Mouse (Mus musculus) kidney, adult 18-20 months (tissue): ENCODE measurements around the gene Lyz2.
"Not testable (repeated sequence)": the region's sequence is repeated elsewhere in the genome, so short reads cannot be mapped to it uniquely, and the experiment has no call there.

Experiments
- DNase-seq: peaks from one replicate; pipeline ENCODE4 v3.0.0; 2021

The Lyz2 gene

DNA sequence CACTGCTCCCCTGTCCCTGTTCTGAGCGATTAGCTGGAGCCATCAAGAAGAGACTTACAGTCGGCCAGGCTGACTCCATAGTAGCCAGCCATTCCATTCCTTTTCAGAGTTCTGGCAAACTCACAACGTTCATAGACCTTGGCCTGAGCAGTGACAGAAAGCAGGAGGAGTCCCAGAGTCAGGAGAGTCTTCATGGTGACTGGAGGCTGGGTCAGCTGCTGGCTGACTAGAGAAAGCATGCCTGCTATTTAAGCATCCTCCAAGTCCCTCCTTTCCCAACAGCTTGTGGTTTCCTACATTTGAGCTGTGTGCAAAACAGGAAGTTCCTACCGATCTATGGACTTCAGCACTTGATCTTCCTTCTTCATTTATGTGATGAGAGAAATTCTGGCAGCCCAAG, at the start of gene Lyz2:
Gene Lyz2 (minus strand): TSS at position 273 of the 400 bp plus-strand sequence.
- DNase-seq, result no peak

DNA sequence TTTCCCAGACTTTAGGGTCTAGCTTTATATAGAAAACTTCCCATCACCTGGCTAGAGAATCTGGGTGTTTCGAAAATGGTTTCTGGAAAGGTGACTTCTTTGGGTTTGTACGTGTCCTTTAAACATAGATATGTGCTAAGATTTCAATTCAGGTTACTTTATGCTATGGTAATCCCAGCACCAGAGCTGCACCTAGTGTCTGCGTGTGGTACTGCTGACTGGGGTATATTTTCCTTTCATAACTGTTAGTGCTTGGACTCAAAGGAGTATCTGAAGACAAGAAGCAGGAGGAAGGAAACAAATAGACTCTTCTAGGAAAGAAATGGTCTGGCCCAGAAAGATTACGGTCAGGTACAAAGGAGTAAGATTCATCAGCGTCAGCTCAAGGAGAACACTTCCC, 48.4 kb upstream of the Lyz2 start:
- no peak for DNase-seq

DNA sequence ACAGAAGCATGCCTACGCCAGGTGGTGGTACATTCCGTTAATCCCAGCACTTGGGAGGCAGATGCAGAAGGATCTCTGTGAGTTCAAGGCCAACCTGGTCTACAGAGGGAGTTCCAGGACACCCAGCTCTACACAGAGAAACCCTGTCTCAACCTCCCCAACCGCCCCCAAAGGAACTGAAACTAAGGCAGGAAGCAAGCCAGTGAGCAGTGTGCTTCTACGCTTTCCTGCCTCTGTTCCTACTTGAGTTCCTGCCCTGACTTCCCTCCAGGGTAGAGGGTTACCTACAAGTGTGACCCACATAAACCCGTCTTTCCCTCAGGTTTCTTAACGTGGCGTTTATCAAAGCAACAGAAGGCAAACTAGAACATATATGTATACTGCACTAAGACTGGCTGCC, 41.7 kb upstream of the Lyz2 start:
- no peak for DNase-seq

DNA sequence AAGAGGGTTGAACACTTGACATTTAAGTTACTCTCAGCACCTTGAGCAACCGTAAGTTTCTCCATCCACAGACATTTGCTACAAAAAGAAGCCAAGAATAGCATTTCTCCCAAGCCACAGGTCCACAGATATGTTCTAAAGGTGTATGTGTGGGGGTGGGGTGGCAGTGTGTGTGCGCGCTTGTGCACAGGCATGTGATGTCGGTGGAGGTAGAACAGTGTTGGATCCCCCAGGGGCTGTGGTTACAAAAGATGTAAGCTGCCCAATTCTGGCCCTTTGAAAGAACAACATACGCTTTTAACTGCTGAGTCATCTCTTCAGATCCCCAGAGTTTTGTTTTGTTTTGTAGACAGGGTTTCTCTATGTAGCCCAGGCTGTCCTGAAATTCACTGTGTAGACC, 40.5 kb upstream of the Lyz2 start:
- no peak for DNase-seq

DNA sequence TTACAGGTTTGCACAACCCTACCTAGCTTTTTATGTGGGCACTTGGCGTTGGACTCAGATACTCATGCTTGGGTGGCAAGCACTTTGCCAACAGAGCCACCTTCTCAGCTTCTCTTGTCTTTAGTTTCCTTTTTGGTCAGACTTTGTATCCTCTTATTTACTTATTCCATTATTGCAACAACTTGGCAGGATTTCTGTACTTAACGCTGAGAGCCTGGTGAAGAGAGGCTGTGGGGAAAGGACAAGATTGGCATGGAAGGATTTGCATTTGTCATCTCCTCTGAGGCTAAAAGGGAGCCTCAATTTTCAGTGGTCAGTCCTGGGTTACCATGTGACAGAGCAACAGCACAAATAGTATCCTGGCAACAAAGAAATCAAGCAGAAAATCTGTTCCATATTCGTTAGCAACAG, 38.5 kb upstream of the Lyz2 start:
- DNase-seq, result no peak

DNA sequence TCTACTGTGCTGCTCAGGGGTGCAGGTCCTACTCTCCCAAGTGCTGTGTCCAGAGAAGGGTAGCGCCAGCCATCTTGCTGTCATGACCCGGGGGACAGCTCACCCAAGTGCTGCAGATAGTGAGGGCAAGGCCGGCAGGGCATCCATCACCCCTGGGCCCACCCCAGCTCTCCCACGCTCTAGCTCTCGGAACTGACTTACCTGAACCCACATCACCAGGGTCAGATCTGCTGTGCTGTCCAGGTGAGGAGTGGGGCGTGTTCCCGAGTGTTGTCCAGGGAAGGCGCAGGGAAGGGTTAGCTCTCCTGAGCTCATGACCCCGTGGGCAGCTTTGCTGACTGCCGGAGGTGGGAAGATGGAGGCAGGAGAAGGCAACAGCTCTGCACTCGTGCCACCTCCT, 34.3 kb upstream of the Lyz2 start:
- DNase-seq, result no peak

DNA sequence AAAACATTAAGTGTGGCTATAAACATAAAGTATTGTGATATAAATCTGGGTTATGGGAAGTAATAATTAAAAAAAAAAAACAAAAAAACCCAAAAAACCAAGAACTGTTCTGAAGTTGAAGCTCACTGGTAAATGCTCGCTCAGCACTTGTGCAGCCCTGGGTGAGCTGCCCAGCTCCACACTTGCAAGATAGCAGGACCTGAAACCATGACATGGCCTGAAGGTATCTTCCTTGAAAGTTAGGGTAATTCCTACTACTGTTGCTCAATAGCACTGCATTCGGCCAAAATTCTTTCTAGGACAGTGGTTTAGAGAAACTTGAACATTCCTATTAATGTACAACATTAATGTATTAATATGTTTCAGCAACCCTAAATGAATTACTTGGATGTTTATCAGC, 31.0 kb upstream of the Lyz2 start:
- DNase-seq, result no peak

DNA sequence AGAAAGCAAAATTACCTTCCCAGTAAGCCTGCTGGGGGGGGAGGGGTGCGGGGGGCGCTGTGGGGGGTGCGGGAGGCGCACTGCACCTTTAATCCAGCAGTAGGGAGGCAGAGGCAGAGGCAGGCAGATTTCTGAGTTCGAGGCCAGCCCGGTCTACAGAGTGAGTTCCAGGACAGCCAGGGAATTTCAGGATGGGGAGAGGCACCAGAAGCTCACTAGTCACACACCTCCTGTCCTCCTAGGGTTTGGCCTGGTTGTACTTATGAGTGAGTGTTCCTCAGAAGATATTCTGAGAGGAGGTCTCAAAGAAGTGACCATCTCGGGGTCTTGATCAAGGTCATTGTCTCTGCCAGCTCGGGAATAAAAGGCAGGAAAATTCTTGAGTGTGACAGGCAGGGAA, 30.0 kb upstream of the Lyz2 start:
- no peak for DNase-seq

DNA sequence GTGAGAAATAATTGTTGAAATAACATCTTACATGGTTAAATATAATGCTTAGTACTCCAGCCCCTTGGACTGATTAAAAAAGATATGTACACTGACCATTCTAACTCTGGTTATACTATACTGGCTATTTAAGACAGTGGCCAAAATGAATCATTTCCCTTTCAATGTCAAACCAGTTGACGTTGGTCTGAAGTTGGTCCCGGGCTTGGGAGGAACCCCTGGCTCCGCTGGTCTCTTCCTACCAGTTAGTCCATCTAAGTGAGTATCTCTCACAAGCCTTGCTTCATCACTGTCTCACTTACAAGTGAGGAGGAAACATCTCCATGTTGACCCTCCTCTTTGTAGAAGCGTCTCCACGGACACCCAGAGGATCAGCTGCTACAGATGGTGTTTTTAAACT, 22.2 kb upstream of the Lyz2 start:
- DNase-seq, result no peak

DNA sequence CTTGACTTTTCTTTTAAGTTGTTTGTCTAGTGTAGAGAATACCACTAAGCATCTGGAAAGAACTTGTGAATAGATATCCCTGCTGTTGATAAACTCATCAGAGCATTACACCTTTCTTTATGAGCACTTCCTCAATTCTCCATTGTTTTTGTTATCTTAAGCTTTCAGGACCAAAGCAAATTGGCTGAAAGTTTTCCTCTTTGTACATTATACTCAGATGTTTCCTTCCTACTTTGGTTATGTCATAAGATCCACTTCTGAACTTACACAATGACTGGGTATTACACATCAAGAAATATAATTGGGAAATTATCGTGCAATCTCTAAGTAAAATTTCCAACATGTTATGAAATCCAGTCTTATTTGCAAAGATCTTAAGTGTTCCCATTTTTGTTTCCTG, 19.6 kb upstream of the Lyz2 start:
- DNase-seq, result no peak

DNA sequence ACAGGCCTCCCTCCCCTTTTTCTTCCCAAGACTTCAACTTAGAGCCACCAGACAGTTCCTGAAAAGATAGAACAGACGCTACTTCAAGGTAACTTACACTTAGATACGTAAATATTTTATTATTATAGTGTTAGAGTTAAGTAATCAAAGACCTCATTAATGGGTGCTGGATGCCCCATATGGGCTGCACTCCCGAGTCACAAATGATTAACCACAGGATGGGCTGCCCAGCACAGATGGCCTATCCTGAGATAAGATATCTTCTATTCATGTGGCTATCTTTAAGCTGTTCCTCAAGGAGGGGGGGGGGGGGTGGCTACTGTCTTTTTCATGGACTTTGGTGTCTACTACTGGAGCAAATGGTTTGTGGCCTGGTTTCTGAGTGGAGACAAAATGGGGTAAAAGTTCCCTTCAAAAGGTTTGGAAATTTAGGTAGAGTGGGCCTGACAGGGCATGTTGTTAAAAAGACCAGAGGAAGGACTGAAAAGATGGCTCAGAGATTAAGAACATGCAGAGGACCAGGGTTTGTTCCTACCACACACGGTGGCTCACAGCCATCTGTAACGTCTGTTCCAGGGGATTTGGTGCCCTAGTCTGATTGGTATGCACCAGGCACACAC, 17.9 kb upstream of the Lyz2 start:
- no peak for DNase-seq

DNA sequence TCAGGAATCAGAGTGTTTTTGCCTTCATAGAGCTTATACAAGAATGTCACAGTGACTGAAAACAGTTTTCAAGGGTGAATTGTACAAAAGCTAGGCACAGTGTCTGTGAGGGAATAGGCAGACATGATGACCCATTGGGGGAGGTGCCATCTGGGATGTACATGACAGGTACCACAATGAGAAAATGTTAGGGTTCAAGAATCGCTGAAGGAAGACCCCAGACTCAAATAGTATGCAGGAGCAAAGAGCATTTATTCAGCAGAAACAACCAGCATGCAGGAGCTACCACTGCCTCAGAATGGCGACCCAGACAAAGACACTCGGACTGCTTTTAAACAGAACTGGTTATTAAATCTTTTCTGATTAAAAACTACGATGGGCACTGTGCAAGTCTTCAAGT, 17.0 kb upstream of the Lyz2 start:
- no peak for DNase-seq

DNA sequence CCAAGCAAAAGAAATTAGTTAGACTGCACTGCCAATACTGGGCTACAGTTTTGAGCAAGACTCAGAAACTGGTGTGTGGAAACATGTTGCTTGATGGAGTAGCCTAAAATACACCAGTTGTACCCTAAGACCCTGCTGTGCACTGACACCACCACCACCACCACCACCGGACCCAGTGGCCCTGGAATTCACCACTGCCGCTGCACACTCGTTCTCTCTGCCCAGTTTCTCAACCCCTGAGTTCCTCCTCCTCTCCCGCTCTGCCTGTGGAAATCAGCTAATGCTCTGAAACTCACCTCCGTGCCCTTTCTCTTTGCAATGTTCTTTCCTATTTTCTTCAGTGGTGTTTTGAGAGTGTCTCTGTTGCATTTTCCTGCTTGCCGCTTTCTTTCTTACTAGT, 16.2 kb upstream of the Lyz2 start:
- DNase-seq, result no peak

DNA sequence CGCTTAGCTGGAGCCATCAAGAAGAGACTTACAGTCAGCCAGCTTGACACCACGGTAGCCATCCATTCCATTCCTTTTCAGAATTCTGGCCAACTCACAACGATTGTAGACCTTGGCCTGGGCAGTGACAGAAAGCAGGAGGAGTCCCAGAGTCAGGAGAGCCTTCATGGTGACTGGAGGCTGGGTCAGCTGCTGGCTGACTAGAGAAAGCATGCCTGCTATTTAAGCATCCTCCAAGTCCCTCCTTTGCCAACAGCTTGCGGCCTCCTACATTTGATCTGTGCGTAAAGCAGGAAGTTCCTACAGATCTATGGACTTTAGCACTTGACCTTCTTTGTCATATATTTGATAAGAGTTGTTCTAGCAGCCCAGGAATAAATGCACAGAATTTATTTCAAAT, 10.6 kb upstream of the Lyz2 start, which contains the start of gene Lyz1:
Gene Lyz1 (minus strand): TSS at position 198 of the 400 bp plus-strand sequence.
- no peak for DNase-seq

DNA sequence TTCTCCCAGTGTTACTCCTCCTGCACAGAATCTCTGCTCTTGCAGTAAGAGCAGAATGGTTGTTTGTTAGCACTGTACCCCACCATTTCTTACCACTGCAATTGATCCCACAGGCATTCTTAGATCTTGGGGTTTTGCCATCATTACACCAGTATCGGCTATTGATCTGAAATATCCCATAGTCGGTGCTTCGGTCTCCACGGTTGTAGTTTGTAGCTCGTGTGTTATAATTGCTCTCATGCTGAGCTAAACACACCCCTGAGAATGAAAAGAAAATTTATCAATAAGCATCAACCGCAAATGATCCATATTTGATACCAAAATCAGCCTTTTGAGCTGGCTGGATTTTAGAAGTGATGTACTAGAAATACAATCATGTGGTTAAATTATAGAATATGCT, 8.8 kb upstream of the Lyz2 start:
- DNase-seq, result not testable (repeated sequence)

DNA sequence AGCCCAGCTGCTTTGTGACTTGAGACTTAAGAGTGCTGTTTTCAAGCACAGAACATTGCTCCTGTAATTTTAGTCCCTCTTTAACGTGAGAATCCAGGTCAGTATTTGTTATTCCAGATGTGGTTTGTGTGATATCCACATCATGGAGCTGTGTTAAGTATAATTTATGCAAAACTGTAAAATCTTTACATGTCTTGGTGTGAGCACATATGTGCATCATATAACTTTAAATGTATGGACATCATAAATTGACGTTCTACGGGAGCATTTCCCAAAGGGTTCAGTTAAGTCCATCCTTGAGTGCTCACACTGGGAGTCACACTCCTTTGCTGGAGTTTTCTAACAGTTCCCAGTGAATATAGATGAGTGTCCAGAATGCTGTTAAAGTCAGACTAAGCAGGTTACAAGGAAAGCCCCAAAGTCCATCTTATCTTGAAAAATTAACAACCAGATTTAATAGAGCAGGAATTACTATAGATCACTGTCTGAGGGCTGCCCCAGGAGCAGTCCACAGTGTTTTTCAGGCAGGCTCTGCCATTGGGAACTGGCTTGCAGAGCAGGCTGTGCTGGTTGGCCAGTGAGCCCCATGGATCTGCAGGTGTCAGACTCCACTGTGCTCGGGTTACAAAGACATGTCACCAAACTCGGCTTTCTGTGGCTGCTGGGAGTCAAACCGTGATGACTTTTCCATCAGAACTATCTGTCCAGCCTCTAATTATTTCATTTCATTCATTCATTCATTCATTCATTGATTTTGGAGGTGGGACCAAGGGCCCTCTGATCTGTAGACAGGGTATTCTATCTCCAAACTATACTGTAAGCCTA, 8.1 kb upstream of the Lyz2 start:
- DNase-seq, result no peak

DNA sequence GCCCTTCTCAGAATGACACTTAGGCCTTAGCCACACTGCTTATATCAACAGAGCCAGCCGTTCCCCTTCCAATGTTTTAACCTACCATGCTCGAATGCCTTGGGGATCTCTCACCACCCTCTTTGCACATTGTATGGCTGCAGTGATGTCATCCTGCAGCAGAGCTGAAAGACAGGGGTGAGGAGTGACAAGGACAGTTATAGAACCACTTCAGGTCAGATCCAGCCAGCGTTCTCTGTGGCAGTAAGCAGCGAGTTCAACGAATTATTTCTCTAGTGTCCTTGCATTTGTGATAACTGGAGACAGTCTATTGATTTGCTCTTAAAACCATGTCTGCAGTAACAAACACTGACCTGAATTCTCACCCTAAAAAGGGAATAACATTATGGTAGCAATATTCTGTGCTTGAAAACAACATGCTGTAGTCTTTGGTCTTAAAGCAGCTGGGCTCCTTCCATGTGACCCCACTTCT, 6.9 kb upstream of the Lyz2 start:
- DNase-seq, result not testable (repeated sequence)

DNA sequence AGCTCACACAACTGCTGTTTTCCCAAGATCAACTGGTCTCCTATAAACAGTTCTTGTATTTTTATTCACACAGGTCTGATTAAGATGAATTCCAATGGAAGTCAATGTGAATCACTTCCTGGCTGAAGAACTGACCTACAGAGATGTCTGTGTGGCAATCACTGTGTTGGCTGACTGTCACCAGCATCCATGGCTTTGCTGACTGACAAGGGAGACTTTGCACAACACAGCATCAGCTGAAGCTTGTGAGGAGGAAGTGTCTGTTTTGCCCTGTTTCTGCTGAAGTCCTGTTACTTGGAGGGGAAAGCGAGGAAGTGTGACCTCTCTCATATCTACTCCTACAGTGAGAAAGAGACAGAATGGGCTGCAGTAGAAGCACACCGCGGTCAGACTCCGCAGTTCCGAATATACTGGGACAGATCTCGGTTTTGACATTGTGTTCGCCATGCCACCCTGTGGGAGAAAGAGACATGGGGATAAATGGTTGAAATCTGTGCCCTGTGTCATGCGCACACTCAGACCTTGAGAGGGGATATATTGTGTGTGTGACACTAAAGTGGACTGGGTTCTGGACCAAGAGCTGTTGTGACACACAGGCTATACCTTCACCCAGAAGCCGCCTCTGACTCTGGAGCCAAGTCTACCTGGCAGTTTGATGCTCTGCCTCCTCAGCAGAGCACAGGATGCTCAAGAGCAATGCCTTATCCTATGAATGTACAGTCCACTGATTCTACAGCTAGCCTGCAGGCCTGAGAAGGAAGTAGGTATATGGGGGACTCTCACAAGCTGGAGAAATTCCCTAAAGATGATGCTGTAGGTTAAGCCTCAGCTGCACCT, 6.3 kb upstream of the Lyz2 start:
- no peak for DNase-seq

DNA sequence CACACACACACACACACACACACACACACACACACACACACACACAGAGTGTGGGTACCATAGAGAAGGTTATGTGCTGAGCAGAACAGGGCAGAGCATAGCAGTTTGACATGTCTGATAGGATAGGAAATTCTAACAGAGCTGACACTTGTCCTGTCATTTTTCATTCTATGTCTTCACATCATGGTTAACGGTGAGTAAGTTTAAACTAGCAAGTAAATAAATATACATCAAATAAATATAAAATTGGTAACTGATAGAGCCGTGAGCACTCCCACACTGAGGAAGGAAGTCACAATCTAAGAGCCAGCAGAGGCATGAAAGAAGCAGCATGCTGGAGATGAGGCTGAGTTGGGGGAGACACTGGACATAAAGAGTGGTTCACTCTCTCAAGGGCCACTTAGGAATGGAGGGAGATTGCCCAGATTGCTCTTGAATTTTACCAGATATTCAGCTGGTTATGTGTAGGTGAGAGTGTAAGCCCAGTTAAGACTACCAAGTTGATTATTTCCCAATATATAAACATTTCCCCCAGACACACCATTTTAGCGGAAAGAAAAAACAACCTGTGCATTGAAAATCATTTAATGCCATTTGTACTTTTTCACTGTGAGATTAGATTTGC, 5.2 kb upstream of the Lyz2 start:
- DNase-seq, result no peak

DNA sequence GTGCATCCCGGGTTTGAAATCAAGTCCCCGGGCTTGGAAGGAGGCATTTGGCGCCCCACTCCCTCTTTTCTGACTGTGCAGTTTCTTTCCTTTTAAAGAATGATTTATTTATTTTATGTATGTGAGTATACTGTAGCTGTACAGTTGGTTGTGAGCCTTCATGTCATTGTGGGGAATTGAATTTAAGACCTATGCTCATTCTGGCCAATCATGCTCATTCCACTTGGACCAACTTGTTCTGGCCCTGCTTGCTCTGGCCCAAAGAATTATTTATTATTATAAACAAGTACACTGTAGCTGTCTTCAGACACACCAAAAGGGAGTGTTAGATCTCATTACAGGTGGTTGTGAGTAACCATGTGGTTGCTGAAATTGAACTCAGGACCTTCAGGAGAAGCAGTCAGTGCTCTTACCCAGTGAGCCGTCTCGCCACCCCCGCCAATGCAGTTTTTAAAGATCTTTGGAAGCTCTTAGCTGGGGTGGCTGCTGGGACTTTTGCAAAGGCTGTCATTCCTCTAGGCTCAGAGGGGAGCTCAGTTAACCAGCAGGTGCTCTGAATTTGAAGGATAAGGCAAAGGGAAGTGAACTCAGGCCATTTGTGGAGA, 4.3 kb upstream of the Lyz2 start:
- DNase-seq, result no peak

DNA sequence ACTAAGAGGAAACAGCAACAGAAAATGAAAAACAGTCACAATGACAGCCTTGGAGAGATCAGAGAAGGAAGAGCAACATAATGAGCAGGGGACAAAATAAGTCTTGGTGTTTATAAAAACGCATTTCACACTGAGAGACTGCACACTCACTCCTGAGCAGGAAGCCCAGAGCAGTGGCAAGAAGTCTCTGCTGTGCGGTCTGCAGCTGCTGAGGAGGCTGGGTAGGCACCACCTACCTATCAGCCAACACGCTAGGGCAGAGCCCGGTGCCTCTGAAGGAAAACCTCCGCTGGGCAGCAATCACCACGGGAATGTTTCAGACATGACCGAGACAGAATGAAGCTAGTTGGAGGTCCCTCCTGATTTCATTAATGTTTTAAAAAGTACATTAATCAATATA, 3.5 kb upstream of the Lyz2 start:
- not testable (repeated sequence) for DNase-seq
